Mouse (Mus musculus): ENCODE results near the gene Sycn. TPM values are rescaled to one million over a fixed set of nuclear protein-coding genes. Genes with fewer than 3 reads are reported as not detected.

Sycn gene
- total RNA-seq, 4 experiments from 2014 or later: not detected

GRCm38 (mm10) chr7:28584468-28584867, 43.8 kb downstream of the Sycn start:
- DNase-seq (ENCODE audit: low spot score in 2 of 2): no peak

- DNase-seq (ENCODE audit: low spot score in 2 of 2): no peak
Observed at GRCm38 (mm10) chr7:28585001-28585400, 44.3 kb downstream of the Sycn start.

- DNase-seq (ENCODE audit: low spot score in 2 of 2): no peak
Observed at GRCm38 (mm10) chr7:28586663-28587411, 46.2 kb downstream of the Sycn start.

- DNase-seq (ENCODE audit: low spot score in 2 of 2): no peak
Observed at GRCm38 (mm10) chr7:28587644-28588043, 47.0 kb downstream of the Sycn start.

Small RNAs within 50 kb of the gene (microRNA-seq; reads per million reads assigned to microRNA genes)
- 0.51 to 2.6 reads per million in 2 experiments for gene Mir7049

Other genes with a start within 250 kb of the Sycn start
- under 1 TPM in 2 of 4 experiments, not detected in 2; 0.70 to 0.98 TPM for gene Selenov, start 249.7 kb upstream of the Sycn start, total RNA-seq (2022)
- gene Dll3, start 238.6 kb upstream of the Sycn start, total RNA-seq (2022): 1 to 10 TPM; 1.1 to 2.2 (median 1.7) TPM
- gene Timm50, start 228.8 kb upstream of the Sycn start, total RNA-seq (2022): 10 to 100 TPM; 41.2 to 54.2 (median 46.0) TPM
- gene Supt5, start 202.1 kb upstream of the Sycn start, total RNA-seq (2022): 100 to 1,000 TPM; 119 to 125 (median 122) TPM
- 100 to 1,000 TPM; 531 to 646 (median 582) TPM for gene Rps16, start 190.2 kb upstream of the Sycn start, total RNA-seq (2022)
- 1 to 10 TPM; 5.8 to 7.8 (median 6.5) TPM for gene Plekhg2, start 168.3 kb upstream of the Sycn start, total RNA-seq (2022)
- gene Zfp36, start 160.6 kb upstream of the Sycn start, total RNA-seq (2022): 1 to 10 TPM; 1.8 to 7.9 (median 5.0) TPM
- gene Med29, start 148.2 kb upstream of the Sycn start, total RNA-seq (2022): 10 to 100 TPM; 16.0 to 20.2 (median 17.1) TPM
- gene Paf1, start 147.9 kb upstream of the Sycn start, total RNA-seq (2022): 10 to 100 TPM; 72.9 to 77.5 (median 75.4) TPM
- 1 to 10 TPM; 1.6 to 5.2 (median 3.2) TPM for gene Gmfg, start 103.4 kb upstream of the Sycn start, total RNA-seq (2022)
- gene Lrfn1, start 88.9 kb upstream of the Sycn start, total RNA-seq (2022): 10 to 100 TPM; 68.2 to 77.3 (median 71.5) TPM
- gene Ifnl2, start 30.4 kb upstream of the Sycn start, total RNA-seq (2022): not detected
- gene Ifnl3, start 18.0 kb upstream of the Sycn start, total RNA-seq (2022): not detected
- under 1 TPM in 1 of 4 experiments, not detected in 3; 0.36 TPM for gene Nccrp1, start 6.4 kb downstream of the Sycn start, total RNA-seq (2022)
- 10 to 100 TPM; 62.6 to 73.9 (median 66.2) TPM for gene Samd4b, start 57.3 kb downstream of the Sycn start, total RNA-seq (2022)
- gene Pak4, start 57.3 kb downstream of the Sycn start, total RNA-seq (2022): 10 to 100 TPM; 12.2 to 14.2 (median 13.1) TPM
- gene Acp7, start 90.4 kb downstream of the Sycn start, total RNA-seq (2022): 1 to 10 TPM; 2.2 to 3.8 (median 2.4) TPM
- gene Fbxo27, start 152.0 kb downstream of the Sycn start, total RNA-seq (2022): 10 to 100 TPM; 16.1 to 30.5 (median 22.7) TPM
- 1 to 10 TPM in 3 of 4 experiments, under 1 TPM in 1; 0.74 to 2.0 (median 1.8) TPM for gene Fbxo17, start 175.9 kb downstream of the Sycn start, total RNA-seq (2022)
- 10 to 100 TPM; 51.7 to 65.6 (median 53.9) TPM for gene Mrps12, start 200.9 kb downstream of the Sycn start, total RNA-seq (2022)
- 10 to 100 TPM; 11.2 to 13.9 (median 12.0) TPM for gene Sars2, start 201.1 kb downstream of the Sycn start, total RNA-seq (2022)
- gene Ccer2, start 215.3 kb downstream of the Sycn start, total RNA-seq (2022): 1 to 10 TPM in 2 of 4 experiments, under 1 TPM in 2; 0.32 to 1.4 (median 0.87) TPM
- 100 to 1,000 TPM; 129 to 157 (median 142) TPM for gene Sirt2, start 225.8 kb downstream of the Sycn start, total RNA-seq (2022)
- 10 to 100 TPM; 23.0 to 25.5 (median 24.7) TPM for gene Nfkbib, start 226.6 kb downstream of the Sycn start, total RNA-seq (2022)
- 1 to 10 TPM; 2.5 to 5.3 (median 3.8) TPM for gene Rinl, start 248.1 kb downstream of the Sycn start, total RNA-seq (2022)